Comparison of ENCODE assay signal across 10 mouse cellular contexts in the genomic region with DNA sequence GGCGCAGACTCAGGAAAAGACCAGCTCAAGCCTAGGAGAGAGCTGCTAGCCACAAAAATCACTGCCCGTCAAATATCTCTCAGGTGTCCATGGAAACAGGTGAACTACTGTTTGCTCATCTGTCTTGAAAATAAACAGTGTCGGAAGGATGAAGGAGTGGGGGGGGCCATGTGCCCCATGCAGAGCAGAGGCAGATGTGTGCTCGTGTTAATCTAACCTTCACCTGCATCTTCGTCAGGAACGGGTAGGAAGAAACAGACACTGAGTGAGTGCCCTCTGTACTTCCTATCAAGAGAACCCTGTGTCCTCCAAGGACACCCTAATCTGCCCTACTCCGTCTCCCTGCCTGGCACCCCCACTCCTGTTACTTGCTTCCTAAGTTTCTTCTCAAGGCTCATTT. TPM values are rescaled to one million over a fixed set of nuclear protein-coding genes. Genes with fewer than 3 reads are reported as not detected.
DNase-seq lines count a peak whose midpoint lies in the region; ATAC-seq and TF ChIP-seq lines count a peak whose summit lies in the region.
"Had no signal": no experiment of that assay in that cellular context is flagged by ENCODE, and none has a peak within 500 bp of the region (broad histone marks: within the 10 kb centered on the region; RNA-seq: fewer than 3 reads in every experiment).

No protein-coding gene starts in this region.

- no peak for TF ChIP-seq CTCF in thymus, adult 2 months (IDR thresholded peaks at IDR 0.05; ENCODE audit: borderline replicate concordance, control insufficient read depth, extremely low read depth, insufficient read depth, low read length, poor library complexity)

- TF ChIP-seq POLR2A in thymus, adult 2 months (IDR thresholded peaks at IDR 0.05; ENCODE audit: control insufficient read depth, extremely low read depth, insufficient read depth, low read length, poor library complexity), result no peak

- no peak overlapping the region for H3K4me3 ChIP-seq in forebrain, embryonic 11.5 days (ENCODE audit: low read depth, low read length)
- no peak overlapping the region for H3K4me3 ChIP-seq in forebrain, embryonic 14.5 days (ENCODE audit: low read depth, low read length)
- no peak overlapping the region for H3K4me3 ChIP-seq in thymus, adult 2 months (ENCODE audit: control insufficient read depth, insufficient read depth, low read length)
- no peak overlapping the region for H3K4me3 ChIP-seq in midbrain, embryonic 12.5 days
- H3K4me3 ChIP-seq: heart, adult 2 months; limb, embryonic 15.5 days had no signal

- H3K4me2 ChIP-seq in forebrain, embryonic 11.5 days (ENCODE audit: low read depth, low read length, severe bottlenecking), result 0 out of 2 replicates have a peak overlapping the region, but pooled peaks have one; percentile 58
- no peak overlapping the region for H3K4me2 ChIP-seq in forebrain, embryonic 14.5 days (ENCODE audit: low read length)
- H3K4me2 ChIP-seq in midbrain, embryonic 12.5 days (replicated peaks), result peak overlapping the region; percentile 48; the same call in 1 of the 2 replicates

- H3K9ac ChIP-seq in forebrain, embryonic 11.5 days (ENCODE audit: low read length), result peak overlapping the region; percentile 44
- no peak overlapping the region; the same call in 1 of the 2 replicates for H3K9ac ChIP-seq in forebrain, embryonic 14.5 days (ENCODE audit: low read length)
- H3K9ac ChIP-seq in midbrain, embryonic 12.5 days (replicated peaks), result no peak overlapping the region
- H3K9ac ChIP-seq: limb, embryonic 15.5 days had no signal

- peaks cover 6% of the 10 kb centered on the region for H3K4me1 ChIP-seq in forebrain, embryonic 11.5 days (replicated peaks; ENCODE audit: control insufficient read depth, insufficient read depth, low read length)
- H3K4me1 ChIP-seq in forebrain, embryonic 14.5 days (ENCODE audit: control insufficient read depth, insufficient read depth, low read length), result peaks cover 6% of the 10 kb centered on the region; the same call in 1 of the 2 replicates
- peaks cover 16% of the 10 kb centered on the region for H3K4me1 ChIP-seq in thymus, adult 2 months (replicated peaks; ENCODE audit: control insufficient read depth, insufficient read depth, low read length)
- peaks cover 22% of the 10 kb centered on the region for H3K4me1 ChIP-seq in midbrain, embryonic 12.5 days

- DNase-seq in forebrain, embryonic 11.5 days (ENCODE audit: low spot score), result no peak
- DNase-seq in forebrain, embryonic 14.5 days (ENCODE audit: low spot score), result no peak
- DNase-seq in thymus, postnatal 4 days, result peak; percentile 16
- no peak for DNase-seq in thymus, adult 2 months
- DNase-seq in yolk sac, embryonic 10.5 days (ENCODE audit: low spot score), result peak; percentile 26
- DNase-seq in B cell, adult 2 months, result no peak

- H3K36me3 ChIP-seq in forebrain, embryonic 11.5 days (ENCODE audit: control insufficient read depth, insufficient read depth, low read length), result no peaks in the 10 kb centered on the region
- no peaks in the 10 kb centered on the region for H3K36me3 ChIP-seq in forebrain, embryonic 14.5 days (ENCODE audit: control insufficient read depth, insufficient read depth, low read length)
- H3K36me3 ChIP-seq in thymus, adult 2 months (ENCODE audit: control insufficient read depth, insufficient read depth, low read length), result no peaks in the 10 kb centered on the region
- H3K36me3 ChIP-seq in midbrain, embryonic 12.5 days, result no peaks in the 10 kb centered on the region
- H3K36me3 ChIP-seq: limb, embryonic 15.5 days had no signal

- no peak for ATAC-seq in forebrain, embryonic 11.5 days (replicated peaks; ENCODE audit: low FRiP score)
- ATAC-seq in forebrain, embryonic 14.5 days, result no peak
- ATAC-seq in midbrain, embryonic 12.5 days (ENCODE audit: low FRiP score, low read depth), result no peak
- no peak for ATAC-seq in megakaryocyte progenitor cell, adult 5-6 weeks (replicated peaks; ENCODE audit: poor library complexity)

- H3K27me3 ChIP-seq in forebrain, embryonic 11.5 days (ENCODE audit: control insufficient read depth, insufficient read depth, low read length), result no peaks in the 10 kb centered on the region
- no peaks in the 10 kb centered on the region for H3K27me3 ChIP-seq in forebrain, embryonic 14.5 days (replicated peaks; ENCODE audit: control insufficient read depth, insufficient read depth, low read length)
- H3K27me3 ChIP-seq in thymus, adult 2 months (ENCODE audit: control insufficient read depth, insufficient read depth, low read length), result no peaks in the 10 kb centered on the region
- peaks cover 17% of the 10 kb centered on the region; the same call in 1 of the 2 replicates for H3K27me3 ChIP-seq in midbrain, embryonic 12.5 days
- H3K27me3 ChIP-seq: limb, embryonic 15.5 days had no signal

- WGBS in forebrain, embryonic 11.5 days, result 56% methylated on average over 7 of the region's 7 CpGs
- 45% methylated on average over 7 of the region's 7 CpGs for WGBS in forebrain, embryonic 14.5 days
- 80% methylated on average over 7 of the region's 7 CpGs for WGBS in thymus, adult 2 months
- 45% methylated on average over 7 of the region's 7 CpGs for WGBS in midbrain, embryonic 12.5 days

- no peaks in the 10 kb centered on the region for H3K9me3 ChIP-seq in forebrain, embryonic 11.5 days (ENCODE audit: control insufficient read depth, low read length)
- H3K9me3 ChIP-seq in forebrain, embryonic 14.5 days (replicated peaks; ENCODE audit: control insufficient read depth, low read length), result no peaks in the 10 kb centered on the region
- no peaks in the 10 kb centered on the region for H3K9me3 ChIP-seq in midbrain, embryonic 12.5 days
- H3K9me3 ChIP-seq: limb, embryonic 15.5 days had no signal

- no peak overlapping the region for H3K27ac ChIP-seq in forebrain, embryonic 11.5 days (ENCODE audit: low read depth, low read length)
- H3K27ac ChIP-seq in forebrain, embryonic 14.5 days (ENCODE audit: low read depth, low read length), result no peak overlapping the region
- H3K27ac ChIP-seq in thymus, adult 2 months (ENCODE audit: control insufficient read depth, insufficient read depth, low read length), result no peak overlapping the region
- H3K27ac ChIP-seq in midbrain, embryonic 12.5 days (replicated peaks), result no peak overlapping the region
- H3K27ac ChIP-seq: heart, adult 2 months; limb, embryonic 15.5 days had no signal

RNA-seq across cellular contexts. Expression of gene Klhdc4, which starts 22.3 kb away (rescaled TPM):
- polyA plus RNA-seq in forebrain, embryonic 11.5 days (2014; fragmentation: Nextera tagmentation; extraction: Ambion mirVana), result 55.4 and 59.8 TPM in 2 replicates
- polyA plus RNA-seq in forebrain, embryonic 14.5 days (2014; fragmentation: Nextera tagmentation; extraction: Ambion mirVana), result 40.3 and 41.3 TPM in 2 replicates
- 29.9 and 34.8 TPM in 2 replicates for polyA plus RNA-seq in thymus, adult 2 months (2012; rRNA removed)
- polyA plus RNA-seq in midbrain, embryonic 12.5 days (2016; fragmentation: Nextera tagmentation; extraction: Ambion mirVana), result 49.3 and 50.4 TPM in 2 replicates
- 16.5 and 18.6 TPM in 2 replicates for total RNA-seq in megakaryocyte progenitor cell, adult 5-6 weeks (2015)
- 46.1 and 46.9 TPM in 2 replicates for total RNA-seq in megakaryocyte progenitor cell, adult 5-6 weeks (2017)

RNA-seq across cellular contexts. Expression of gene Slc7a5, which starts 55.8 kb away (rescaled TPM):
- 37.1 and 43.0 TPM in 2 replicates for polyA plus RNA-seq in forebrain, embryonic 11.5 days (2014; fragmentation: Nextera tagmentation; extraction: Ambion mirVana)
- 37.9 and 39.7 TPM in 2 replicates for polyA plus RNA-seq in forebrain, embryonic 14.5 days (2014; fragmentation: Nextera tagmentation; extraction: Ambion mirVana)
- polyA plus RNA-seq in thymus, adult 2 months (2012; rRNA removed), result 45.9 and 66.8 TPM in 2 replicates
- polyA plus RNA-seq in midbrain, embryonic 12.5 days (2016; fragmentation: Nextera tagmentation; extraction: Ambion mirVana), result 37.6 and 37.9 TPM in 2 replicates
- 46.4 and 57.5 TPM in 2 replicates for total RNA-seq in megakaryocyte progenitor cell, adult 5-6 weeks (2015)
- total RNA-seq in megakaryocyte progenitor cell, adult 5-6 weeks (2017), result 25.8 and 31.7 TPM in 2 replicates

Comparison
In these comparisons a context has a peak if more than half of its experiments do, and no peak if none do; other contexts are left out.
1. DNase-seq: peak in thymus, postnatal 4 days (single experiment) and yolk sac, embryonic 10.5 days (single experiment); none in forebrain, embryonic 11.5 days (single experiment), forebrain, embryonic 14.5 days (single experiment), thymus, adult 2 months (single experiment) and B cell, adult 2 months (0 of 2).